Mouse (Mus musculus) heart, embryonic 11.5 days (tissue): ENCODE data around the gene Rnf5. TPM values are rescaled to one million over a fixed set of nuclear protein-coding genes. Genes with fewer than 3 reads are reported as not detected.
A peak's percentile ranks its signal among the peaks of the same experiment; 100 is the strongest.

ENCODE experiments used
- ATAC-seq: fragments of 200-750 bp; cut with Nextera tagmentation; replicated peaks from 2 replicates; pipeline ENCODE4 v1.8.0; 2017; ENCODE audit warnings: moderate library complexity; ENCODE audit not compliant: insufficient number of reproducible peaks, low FRiP score, low TSS enrichment
- H3K27ac ChIP-seq: fragments of 300-500 bp; sonication (generic); 2 replicates; pipeline ENCODE4 v1.5.1; 2014; ENCODE audit warnings: mild to moderate bottlenecking, low read depth, low read length
- H3K27me3 ChIP-seq: fragments of 300-500 bp; sonication (generic); 2 replicates; pipeline ENCODE4 v1.6.1; 2014; ENCODE audit warnings: mild to moderate bottlenecking, low read length, mixed read lengths; ENCODE audit not compliant: control insufficient read depth, insufficient read depth
- H3K36me3 ChIP-seq: fragments of 300-500 bp; sonication (generic); 2 replicates; pipeline ENCODE4 v1.6.1; 2014; ENCODE audit warnings: mild to moderate bottlenecking, low read length, moderate library complexity, mixed read lengths; ENCODE audit not compliant: control insufficient read depth, insufficient read depth
- H3K4me1 ChIP-seq: fragments of 300-500 bp; sonication (generic); 2 replicates; pipeline ENCODE4 v1.6.1; 2014; ENCODE audit warnings: low read length; ENCODE audit not compliant: control insufficient read depth, insufficient read depth
- H3K4me2 ChIP-seq: fragments of 300-500 bp; sonication (generic); 2 replicates; pipeline ENCODE4 v1.6.1; 2014; ENCODE audit warnings: mild to moderate bottlenecking, moderate library complexity
- H3K4me3 ChIP-seq: fragments of 300-500 bp; sonication (generic); 2 replicates; pipeline ENCODE4 v1.5.1; 2014; ENCODE audit warnings: low read depth, low read length
- H3K9ac ChIP-seq: fragments of 300-500 bp; sonication (generic); 2 replicates; pipeline ENCODE4 v1.6.1; 2014; ENCODE audit warnings: mild to moderate bottlenecking, low read depth, low read length, moderate library complexity
- H3K9me3 ChIP-seq: fragments of 300-500 bp; sonication (generic); replicated peaks from 2 replicates; pipeline ENCODE4 v1.6.1; 2016; ENCODE audit warnings: low read length; ENCODE audit not compliant: control insufficient read depth
- WGBS: fragments of 180-500 bp; shearing (Covaris S2); extraction: QIAGEN DNeasy Blood & Tissue Kit; methylation state at CpG from one replicate; pipeline ENCODE4 v1.1.7; 2014; ENCODE audit not compliant: insufficient replicate concordance; 5-methylcytosine and 5-hydroxymethylcytosine counted together
- polyA plus RNA-seq: library from polyadenylated mRNA; unstranded; fragments of >200 nt; fragmentation: Nextera tagmentation; extraction: Ambion mirVana; gene quantifications from 2 replicates; pipeline ENCODE4 v1.2.1, GENCODE M21; 2014

Gene Rnf5
- polyA plus RNA-seq, 1 experiment from 2014 or later = 94.7 TPM

- Histone ChIP-seq H3K27me3 (no peaks in the 10 kb centered on the region), H3K9ac (peak overlapping the region; percentile 98), H3K4me3 (peak overlapping the region; percentile 83), H3K4me2 (peak overlapping the region; percentile 92), H3K36me3 (peaks cover 9% of the 10 kb centered on the region; the same call in 1 of the 2 replicates), H3K9me3 (no peaks in the 10 kb centered on the region), H3K4me1 (peaks cover 63% of the 10 kb centered on the region), H3K27ac (peak overlapping the region; percentile 97)
- ATAC-seq = no peak
- WGBS = 2% methylated on average over 32 of the region's 32 CpGs
These were observed 10.6 kb downstream of the Rnf5 start for GRCm38 (mm10) chr17:34592581-34593549.

GRCm38 (mm10) chr17:34591994-34592375, 11.5 kb downstream of the Rnf5 start:
- Histone ChIP-seq H3K36me3 (peaks cover 9% of the 10 kb centered on the region; the same call in 1 of the 2 replicates), H3K9me3 (no peaks in the 10 kb centered on the region), H3K4me3 (peak overlapping the region; percentile 83), H3K9ac (peak overlapping the region; percentile 98), H3K27ac (peak overlapping the region; percentile 97), H3K4me2 (peak overlapping the region; percentile 92), H3K27me3 (no peaks in the 10 kb centered on the region), H3K4me1 (peaks cover 58% of the 10 kb centered on the region)
- WGBS = 0% methylated on average over 22 of the region's 35 CpGs
- peak; percentile 60 for ATAC-seq

- no peaks in the 10 kb centered on the region for H3K27me3 ChIP-seq
- peaks cover 9% of the 10 kb centered on the region; the same call in 1 of the 2 replicates for H3K36me3 ChIP-seq
- ATAC-seq = no peak
- peak within 1 kb of the TSS; percentile 92 for H3K4me2 ChIP-seq
- H3K9ac ChIP-seq = peak within 1 kb of the TSS; percentile 98
- peaks cover 62% of the 10 kb centered on the region for H3K4me1 ChIP-seq
- WGBS = 7% methylated on average over 21 of the region's 21 CpGs
- H3K4me3 ChIP-seq = peak within 1 kb of the TSS; percentile 83
- no peaks in the 10 kb centered on the region for H3K9me3 ChIP-seq
- H3K27ac ChIP-seq = peak within 1 kb of the TSS; percentile 97
These were observed 12.2 kb downstream of the Rnf5 start, which contains the start of gene Pbx2 for GRCm38 (mm10) chr17:34591029-34591993. TSS of gene Pbx2 (plus strand) at chr17:34591266.

- Histone ChIP-seq H3K9ac (peak overlapping the region; percentile 58; the same call in 1 of the 2 replicates), H3K9me3 (no peaks in the 10 kb centered on the region), H3K27me3 (no peaks in the 10 kb centered on the region), H3K36me3 (0 out of 2 replicates have a peak, but pooled peaks cover 4% of the 10 kb centered on the region), H3K4me3 (peak overlapping the region; percentile 83), H3K4me2 (peak overlapping the region; percentile 92), H3K27ac (peak overlapping the region; percentile 97), H3K4me1 (peaks cover 59% of the 10 kb centered on the region)
- WGBS = 72% methylated on average over 15 of the region's 15 CpGs
- ATAC-seq = no peak
These were observed 13.1 kb downstream of the Rnf5 start for GRCm38 (mm10) chr17:34590154-34590987.

GRCm38 (mm10) chr17:34589681-34590101, 13.8 kb downstream of the Rnf5 start, which contains the start of gene Gpsm3:
TSS of gene Gpsm3 (plus strand) at chr17:34589806.
- H3K4me3 ChIP-seq = peak within 1 kb of the TSS; percentile 19
- H3K36me3 ChIP-seq = 0 out of 2 replicates have a peak, but pooled peaks cover 2% of the 10 kb centered on the region
- peak within 1 kb of the TSS; percentile 97; the same call in 1 of the 2 replicates for H3K27ac ChIP-seq
- WGBS = 17% methylated on average over 7 of the region's 7 CpGs
- H3K4me1 ChIP-seq = peaks cover 58% of the 10 kb centered on the region
- H3K9me3 ChIP-seq = no peaks in the 10 kb centered on the region
- ATAC-seq = no peak
- no peaks in the 10 kb centered on the region for H3K27me3 ChIP-seq
- H3K4me2 ChIP-seq = peak within 1 kb of the TSS; percentile 99
- peak within 1 kb of the TSS; percentile 58; the same call in 1 of the 2 replicates for H3K9ac ChIP-seq

- peak overlapping the region; percentile 29 for H3K4me2 ChIP-seq
- H3K27me3 ChIP-seq = no peaks in the 10 kb centered on the region
- no peaks in the 10 kb centered on the region for H3K36me3 ChIP-seq
- no peaks in the 10 kb centered on the region for H3K9me3 ChIP-seq
- H3K9ac ChIP-seq = 0 out of 2 replicates have a peak overlapping the region, but pooled peaks have one; percentile 5
- peak overlapping the region; percentile 19; the same call in 1 of the 2 replicates for H3K4me3 ChIP-seq
- ATAC-seq = no peak
- H3K4me1 ChIP-seq = peaks cover 54% of the 10 kb centered on the region
- H3K27ac ChIP-seq = peak overlapping the region; percentile 7; the same call in 1 of the 2 replicates
- 37% methylated on average over 7 of the region's 7 CpGs for WGBS
These were observed 14.3 kb downstream of the Rnf5 start for GRCm38 (mm10) chr17:34589206-34589605.

GRCm38 (mm10) chr17:34588767-34589166, 14.7 kb downstream of the Rnf5 start:
- ATAC-seq = no peak
- Histone ChIP-seq H3K36me3 (no peaks in the 10 kb centered on the region), H3K27ac (no peak overlapping the region; the same call in 1 of the 2 replicates), H3K9ac (0 out of 2 replicates have a peak overlapping the region, but pooled peaks have one; percentile 5), H3K4me2 (peak overlapping the region; percentile 99), H3K27me3 (no peaks in the 10 kb centered on the region), H3K4me3 (no peak overlapping the region), H3K4me1 (peaks cover 49% of the 10 kb centered on the region), H3K9me3 (no peaks in the 10 kb centered on the region)
- 67% methylated on average over 3 of the region's 3 CpGs for WGBS
